Mouse (Mus musculus) bone marrow, adult 2 months (tissue): Measurements from ENCODE around the gene Zfp663.

Experiments used
- CTCF ChIP-seq: fragments of 200-500 bp; IDR thresholded peaks from 2 replicates; pipeline ENCODE4 v1.5.1; 2011; ENCODE audit warnings: low read length, control low read depth; ENCODE audit not compliant: control insufficient read depth, insufficient read depth
- POLR2A ChIP-seq: fragments of 200-500 bp; IDR thresholded peaks from 2 replicates; pipeline ENCODE4 v1.6.1; 2011; ENCODE audit warnings: low read depth, mild to moderate bottlenecking, control low read depth, low read length, borderline replicate concordance; ENCODE audit not compliant: control insufficient read depth

- TF ChIP-seq CTCF (no peak), POLR2A (no peak)
Observed at GRCm38 (mm10) chr2:165310818-165311425, 57.6 kb downstream of the Zfp663 start.
